Mouse (Mus musculus) embryonic facial prominence, embryonic 14.5 days (tissue): ENCODE measurements at regions not wholly inside any gene's neighbourhood (a gene's known extent, or its start where the extent isn't known, plus 50 kb on each side); places are given as distances from the start of the nearest gene placed in this dataset.

ENCODE experiments used
- ATAC-seq: fragments of 200-750 bp; cut with Nextera tagmentation; 2 replicates; pipeline ENCODE4 v1.8.0; 2017; ENCODE audit warnings: low read depth, moderate number of reproducible peaks, moderate TSS enrichment
- DNase-seq: peaks from one replicate; pipeline ENCODE4 v3.0.0-alpha.2; 2015; ENCODE audit warnings: low spot score
- H3K27ac ChIP-seq: fragments of 300-500 bp; sonication (generic); replicated peaks from 2 replicates; pipeline ENCODE4 v1.5.1; 2014; ENCODE audit warnings: low read depth, mild to moderate bottlenecking, low read length, moderate library complexity
- H3K27me3 ChIP-seq: fragments of 300-500 bp; sonication (generic); replicated peaks from 2 replicates; pipeline ENCODE4 v1.6.1; 2014; ENCODE audit warnings: low read length; ENCODE audit not compliant: control insufficient read depth, insufficient read depth
- H3K36me3 ChIP-seq: fragments of 300-500 bp; sonication (generic); 2 replicates; pipeline ENCODE4 v1.6.1; 2014; ENCODE audit warnings: low read length, mixed read lengths; ENCODE audit not compliant: control insufficient read depth, insufficient read depth
- H3K4me1 ChIP-seq: fragments of 300-500 bp; sonication (generic); 2 replicates; pipeline ENCODE4 v1.6.1; 2014; ENCODE audit warnings: antibody characterized with exemption, low read length; ENCODE audit not compliant: control insufficient read depth, insufficient read depth
- H3K4me2 ChIP-seq: fragments of 300-500 bp; sonication (generic); 2 replicates; pipeline ENCODE4 v1.6.1; 2014; ENCODE audit warnings: low read depth, mild to moderate bottlenecking, low read length, moderate library complexity, mixed read lengths
- H3K4me3 ChIP-seq: fragments of 300-500 bp; sonication (generic); 2 replicates; pipeline ENCODE4 v1.5.1; 2014; ENCODE audit warnings: low read depth, mild to moderate bottlenecking, low read length
- H3K9ac ChIP-seq: fragments of 300-500 bp; sonication (generic); 2 replicates; pipeline ENCODE4 v1.6.1; 2014; ENCODE audit warnings: low read depth, mild to moderate bottlenecking, low read length, moderate library complexity, mixed read lengths
- H3K9me3 ChIP-seq: fragments of 300-500 bp; sonication (generic); 2 replicates; pipeline ENCODE4 v1.6.1; 2016; ENCODE audit warnings: low read length; ENCODE audit not compliant: control insufficient read depth
- WGBS: fragments of 180-500 bp; shearing (Covaris S2); extraction: QIAGEN DNeasy Blood & Tissue Kit; methylation state at CpG from one replicate; pipeline ENCODE4 v1.1.7; 2014; 5-methylcytosine and 5-hydroxymethylcytosine counted together

GRCm38 (mm10) chr9:104496220-104496619, 50.9 kb upstream of the Cpne4 start:
- Histone ChIP-seq H3K4me2 (no peak overlapping the region), H3K36me3 (no peaks in the 10 kb centered on the region), H3K27ac (no peak overlapping the region), H3K4me1 (no peaks in the 10 kb centered on the region), H3K9ac (no peak overlapping the region), H3K4me3 (no peak overlapping the region), H3K27me3 (no peaks in the 10 kb centered on the region), H3K9me3 (no peaks in the 10 kb centered on the region)
- ATAC-seq (no peak), DNase-seq (no peak)
- WGBS = 76% methylated on average over 9 of the region's 9 CpGs

GRCm38 (mm10) chr9:104490696-104491095, 56.4 kb upstream of the Cpne4 start:
- Histone ChIP-seq H3K9ac (no peak overlapping the region), H3K36me3 (no peaks in the 10 kb centered on the region), H3K9me3 (no peaks in the 10 kb centered on the region), H3K4me3 (no peak overlapping the region), H3K4me1 (no peaks in the 10 kb centered on the region), H3K27ac (no peak overlapping the region), H3K27me3 (no peaks in the 10 kb centered on the region), H3K4me2 (no peak overlapping the region)
- ATAC-seq = no peak
- no peak for DNase-seq

DNA sequence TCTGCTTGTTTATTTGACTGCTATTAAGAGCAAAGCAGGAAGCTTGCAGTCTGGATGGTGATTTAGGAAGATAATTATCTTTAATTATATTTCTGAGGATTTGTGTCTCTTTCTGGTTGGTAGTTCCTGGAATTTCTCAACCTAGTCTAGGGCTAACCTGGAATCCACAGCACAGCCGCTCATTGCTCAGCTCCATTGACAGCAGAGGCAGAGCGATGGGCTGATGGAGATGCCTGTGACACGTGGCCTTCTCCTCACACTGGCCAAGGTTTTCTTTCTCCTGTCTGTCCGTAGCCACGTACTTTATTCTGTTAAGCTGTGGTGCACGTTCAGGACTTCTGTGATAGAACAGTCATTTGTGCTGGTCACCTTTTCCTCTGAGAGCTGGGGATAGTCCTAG, 57.7 kb upstream of the Cpne4 start:
- Histone ChIP-seq H3K4me3 (no peak overlapping the region), H3K27ac (no peak overlapping the region), H3K9ac (no peak overlapping the region), H3K4me1 (no peaks in the 10 kb centered on the region), H3K27me3 (no peaks in the 10 kb centered on the region), H3K4me2 (no peak overlapping the region), H3K36me3 (no peaks in the 10 kb centered on the region), H3K9me3 (no peaks in the 10 kb centered on the region)
- DNase-seq (no peak), ATAC-seq (no peak)
- 71% methylated on average over 6 of the region's 6 CpGs for WGBS

DNA sequence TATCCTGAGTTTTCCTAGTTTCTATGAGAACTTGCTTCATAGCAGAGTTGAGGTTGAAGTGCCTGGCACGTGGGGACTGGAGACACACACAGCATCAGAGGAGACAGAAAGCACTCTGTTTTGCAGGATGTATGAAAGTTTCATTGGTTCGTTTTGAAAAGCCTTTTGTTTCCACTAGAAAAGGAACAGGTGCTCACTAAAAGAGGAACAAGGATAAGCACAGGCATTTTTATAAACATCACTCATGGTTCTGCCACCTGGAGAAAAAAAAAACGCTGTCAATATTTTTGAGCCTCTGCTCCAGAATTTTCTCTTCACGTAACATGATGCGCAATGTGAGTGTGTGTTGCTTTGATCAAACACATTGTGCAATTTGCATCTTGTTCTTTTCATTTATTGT, 64.6 kb upstream of the Cpne4 start:
- ATAC-seq (no peak), DNase-seq (no peak)
- Histone ChIP-seq H3K9me3 (no peaks in the 10 kb centered on the region), H3K36me3 (no peaks in the 10 kb centered on the region), H3K4me2 (no peak overlapping the region), H3K4me3 (no peak overlapping the region), H3K27me3 (no peaks in the 10 kb centered on the region), H3K4me1 (no peaks in the 10 kb centered on the region), H3K27ac (no peak overlapping the region), H3K9ac (no peak overlapping the region)
- WGBS = 72% methylated on average over 5 of the region's 5 CpGs

DNA sequence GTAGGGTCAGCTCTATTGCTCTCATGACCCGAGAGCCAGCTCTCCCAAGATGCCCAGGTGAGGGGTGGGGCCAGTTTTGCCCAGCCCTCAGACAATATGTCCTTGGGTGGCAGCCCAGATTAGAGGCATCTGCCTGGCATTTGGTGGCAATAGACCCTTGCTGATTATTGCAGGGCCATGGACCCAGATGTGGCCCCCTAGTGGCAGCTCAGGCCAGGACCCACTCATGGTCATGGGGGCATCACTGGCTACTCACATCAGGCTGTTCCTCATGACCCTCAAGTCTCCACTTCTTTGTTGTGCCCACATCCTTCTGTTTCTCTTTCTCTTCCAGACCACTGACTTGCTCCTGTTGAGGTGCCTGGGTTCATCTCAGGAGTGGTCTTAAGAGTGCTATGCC, 66.4 kb upstream of the Cpne4 start:
- no peaks in the 10 kb centered on the region for H3K27me3 ChIP-seq
- H3K4me3 ChIP-seq = no peak overlapping the region
- no peak overlapping the region for H3K27ac ChIP-seq
- H3K4me1 ChIP-seq = no peaks in the 10 kb centered on the region
- 60% methylated on average over 1 of the region's 1 CpGs for WGBS
- H3K9me3 ChIP-seq = no peaks in the 10 kb centered on the region
- no peak overlapping the region for H3K4me2 ChIP-seq
- ATAC-seq (no peak), DNase-seq (no peak)
- H3K9ac ChIP-seq = no peak overlapping the region
- H3K36me3 ChIP-seq = no peaks in the 10 kb centered on the region

GRCm38 (mm10) chr9:104474831-104475230, 72.3 kb upstream of the Cpne4 start:
- DNase-seq (no peak), ATAC-seq (no peak)
- no peaks in the 10 kb centered on the region for H3K4me1 ChIP-seq
- H3K9ac ChIP-seq = no peak overlapping the region
- H3K4me3 ChIP-seq = no peak overlapping the region
- no peaks in the 10 kb centered on the region for H3K27me3 ChIP-seq
- no peaks in the 10 kb centered on the region for H3K9me3 ChIP-seq
- WGBS = 68% methylated on average over 4 of the region's 4 CpGs
- H3K27ac ChIP-seq = no peak overlapping the region
- H3K4me2 ChIP-seq = no peak overlapping the region
- H3K36me3 ChIP-seq = no peaks in the 10 kb centered on the region

DNA sequence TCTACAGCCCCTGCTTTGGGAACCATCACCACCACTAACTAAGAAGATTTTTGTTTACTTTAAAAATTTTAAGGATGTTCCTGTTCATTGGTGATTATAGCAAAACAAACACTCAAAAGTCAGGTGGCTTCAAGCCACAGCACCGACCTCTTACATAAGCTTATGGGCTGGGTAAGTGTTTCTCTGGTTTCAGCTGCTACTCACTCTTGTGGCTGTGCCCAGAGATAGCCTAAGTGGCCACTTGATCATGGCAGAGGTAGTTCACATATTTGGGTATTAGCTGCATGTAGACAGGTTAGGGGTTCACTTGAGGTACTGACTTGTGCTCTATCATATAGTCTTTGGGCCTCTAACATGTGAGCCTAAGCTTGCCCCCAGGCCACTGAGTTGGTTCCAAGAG, 79.8 kb upstream of the Cpne4 start:
- whole genome bisulfite sequencing = 68% methylated on average over 1 of the region's 1 CpGs
- no peaks in the 10 kb centered on the region for H3K27me3 ChIP-seq
- no peaks in the 10 kb centered on the region for H3K9me3 ChIP-seq
- no peak overlapping the region for H3K9ac ChIP-seq
- ATAC-seq (no peak), DNase-seq (no peak)
- H3K4me1 ChIP-seq = no peaks in the 10 kb centered on the region
- H3K4me3 ChIP-seq = no peak overlapping the region
- no peak overlapping the region for H3K4me2 ChIP-seq
- H3K27ac ChIP-seq = no peak overlapping the region
- H3K36me3 ChIP-seq = no peaks in the 10 kb centered on the region

DNA sequence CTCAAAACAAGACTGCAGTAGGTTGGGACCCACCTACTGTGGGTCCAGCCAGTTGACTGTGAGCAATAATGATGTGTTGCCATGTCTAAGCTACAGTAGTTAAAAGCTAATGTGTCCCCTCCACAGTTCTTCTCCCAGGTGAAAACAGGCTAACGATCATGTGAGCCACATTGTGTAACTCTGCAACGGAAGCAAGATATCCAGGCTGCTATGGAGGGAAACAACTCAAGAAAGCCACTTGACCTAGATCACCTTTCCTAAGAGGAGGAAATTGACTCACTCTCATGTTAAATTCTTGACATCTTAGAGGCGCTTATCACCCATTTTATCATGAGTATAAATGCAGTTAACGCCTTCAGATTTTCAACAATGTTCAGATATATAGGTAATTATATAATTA, 83.4 kb upstream of the Cpne4 start:
- Histone ChIP-seq H3K9me3 (no peaks in the 10 kb centered on the region), H3K4me2 (no peak overlapping the region), H3K27ac (no peak overlapping the region), H3K9ac (no peak overlapping the region), H3K4me1 (no peaks in the 10 kb centered on the region), H3K4me3 (no peak overlapping the region), H3K27me3 (no peaks in the 10 kb centered on the region), H3K36me3 (no peaks in the 10 kb centered on the region)
- ATAC-seq (no peak), DNase-seq (no peak)
- WGBS = 82% methylated on average over 4 of the region's 4 CpGs

DNA sequence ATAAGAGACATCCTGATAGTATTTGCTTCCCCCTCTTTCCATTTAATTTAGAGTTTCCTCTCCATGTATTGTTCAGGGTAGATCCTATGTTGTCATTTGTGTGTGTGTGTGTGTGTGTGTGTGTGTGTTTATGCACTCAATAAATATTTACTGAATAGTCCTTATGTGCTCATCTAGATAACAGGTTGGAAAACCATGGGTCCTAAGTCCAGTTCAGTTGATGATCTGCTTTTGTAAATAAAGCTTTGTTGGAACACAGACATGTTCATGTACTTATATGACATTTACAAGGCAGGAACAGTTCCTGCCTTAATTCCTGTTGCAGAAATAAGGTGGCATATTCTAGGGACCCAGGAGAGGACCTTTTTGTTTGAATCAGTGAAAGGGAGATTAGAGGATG, 87.0 kb upstream of the Cpne4 start:
- no peaks in the 10 kb centered on the region for H3K36me3 ChIP-seq
- DNase-seq = no peak
- ATAC-seq = no peak

More for the DNA sequence above, 87.0 kb upstream of the Cpne4 start:
- H3K27ac ChIP-seq = no peak overlapping the region
- no peak overlapping the region for H3K4me3 ChIP-seq
- H3K4me2 ChIP-seq = no peak overlapping the region
- no peaks in the 10 kb centered on the region for H3K9me3 ChIP-seq
- H3K27me3 ChIP-seq = no peaks in the 10 kb centered on the region
- no peak overlapping the region for H3K9ac ChIP-seq
- H3K4me1 ChIP-seq = no peaks in the 10 kb centered on the region
